Comparison of ENCODE assay signal across 15 mouse cellular contexts in genomic region chr3:69902787-69903477, GRCm38 (mm10). TPM values are rescaled to one million over a fixed set of nuclear protein-coding genes. Genes with fewer than 3 reads are reported as not detected.
A peak's percentile ranks its signal among the peaks of the same experiment; 100 is the strongest.
DNase-seq lines count a peak whose midpoint lies in the region; ATAC-seq and TF ChIP-seq lines count a peak whose summit lies in the region.
"Had no signal": no experiment of that assay in that cellular context is flagged by ENCODE, and none has a peak within 500 bp of the region (broad histone marks: within the 10 kb centered on the region; RNA-seq: fewer than 3 reads in every experiment).

No protein-coding gene starts in this region.

- H3K27ac ChIP-seq in heart, postnatal 0 days (ENCODE audit: low read depth): no peak overlapping the region
- H3K27ac ChIP-seq in heart, embryonic 12.5 days (ENCODE audit: poor library complexity, severe bottlenecking): no peak overlapping the region
- H3K27ac ChIP-seq in midbrain, embryonic 16.5 days (ENCODE audit: low read length): no peak overlapping the region
- no peak overlapping the region for H3K27ac ChIP-seq in midbrain, embryonic 10.5 days (replicated peaks)
- no peak overlapping the region for H3K27ac ChIP-seq in hindbrain, postnatal 0 days
- H3K27ac ChIP-seq: kidney, postnatal 0 days; limb, embryonic 12.5 days had no signal

- H3K4me1 ChIP-seq in heart, postnatal 0 days (ENCODE audit: control insufficient read depth, insufficient read depth): peaks cover 7% of the 10 kb centered on the region; the same call in 1 of the 2 replicates
- H3K4me1 ChIP-seq in heart, embryonic 12.5 days (replicated peaks): no peaks in the 10 kb centered on the region
- H3K4me1 ChIP-seq in midbrain, embryonic 16.5 days (ENCODE audit: control insufficient read depth, insufficient read depth, low read length): no peaks in the 10 kb centered on the region
- no peaks in the 10 kb centered on the region for H3K4me1 ChIP-seq in midbrain, embryonic 10.5 days
- H3K4me1 ChIP-seq in hindbrain, postnatal 0 days (ENCODE audit: insufficient read depth, low read length): no peaks in the 10 kb centered on the region
- H3K4me1 ChIP-seq: megakaryocyte, embryonic 14.5 days had no signal

- TF ChIP-seq EP300 in heart, postnatal 0 days (IDR thresholded peaks at IDR 0.05; ENCODE audit: low read depth): no peak

- H3K9me3 ChIP-seq in heart, postnatal 0 days (replicated peaks; ENCODE audit: control insufficient read depth, low read length): no peaks in the 10 kb centered on the region
- H3K9me3 ChIP-seq in heart, embryonic 12.5 days (replicated peaks): no peaks in the 10 kb centered on the region
- no peaks in the 10 kb centered on the region for H3K9me3 ChIP-seq in midbrain, embryonic 16.5 days (replicated peaks; ENCODE audit: control insufficient read depth, low read length, poor library complexity, severe bottlenecking)
- no peaks in the 10 kb centered on the region for H3K9me3 ChIP-seq in midbrain, embryonic 10.5 days (replicated peaks)
- no peaks in the 10 kb centered on the region for H3K9me3 ChIP-seq in hindbrain, postnatal 0 days (ENCODE audit: low read length)
- H3K9me3 ChIP-seq: limb, embryonic 12.5 days; megakaryocyte, embryonic 14.5 days had no signal

- H3K4me3 ChIP-seq in heart, postnatal 0 days (ENCODE audit: low read depth, low read length): no peak overlapping the region
- no peak overlapping the region for H3K4me3 ChIP-seq in heart, embryonic 12.5 days
- no peak overlapping the region for H3K4me3 ChIP-seq in midbrain, embryonic 16.5 days (ENCODE audit: low read depth, low read length)
- no peak overlapping the region for H3K4me3 ChIP-seq in midbrain, embryonic 10.5 days
- H3K4me3 ChIP-seq in hindbrain, postnatal 0 days (ENCODE audit: low read length): no peak overlapping the region
- H3K4me3 ChIP-seq: limb, embryonic 12.5 days; megakaryocyte, embryonic 14.5 days had no signal

- no peaks in the 10 kb centered on the region for H3K36me3 ChIP-seq in heart, postnatal 0 days (replicated peaks; ENCODE audit: control insufficient read depth, insufficient read depth, low read length)
- H3K36me3 ChIP-seq in heart, embryonic 12.5 days: no peaks in the 10 kb centered on the region
- H3K36me3 ChIP-seq in midbrain, embryonic 16.5 days (ENCODE audit: control insufficient read depth, insufficient read depth, low read length): no peaks in the 10 kb centered on the region
- H3K36me3 ChIP-seq in midbrain, embryonic 10.5 days: no peaks in the 10 kb centered on the region
- no peaks in the 10 kb centered on the region for H3K36me3 ChIP-seq in hindbrain, postnatal 0 days (ENCODE audit: insufficient read depth, low read length)
- H3K36me3 ChIP-seq: limb, embryonic 12.5 days had no signal

- DNase-seq in adrenal gland, postnatal 10 days: peak; percentile 17
- DNase-seq in adrenal gland, postnatal 4 days (ENCODE audit: low spot score in 2 of 2): no peak
- DNase-seq in heart, postnatal 0 days (ENCODE audit: low spot score): no peak
- DNase-seq in midbrain, embryonic 10.5 days (ENCODE audit: low spot score): no peak
- DNase-seq in hindbrain, postnatal 0 days (ENCODE audit: low spot score): peak; percentile 74
- DNase-seq in ovary, postnatal 14 days (ENCODE audit: low spot score): no peak
- DNase-seq: liver, postnatal 0 days had no signal

- WGBS in heart, postnatal 0 days: 51% methylated on average over 9 of the region's 9 CpGs
- 75% methylated on average over 9 of the region's 9 CpGs for WGBS in heart, embryonic 12.5 days
- 75% methylated on average over 9 of the region's 9 CpGs for WGBS in midbrain, embryonic 16.5 days
- WGBS in midbrain, embryonic 10.5 days: 89% methylated on average over 9 of the region's 9 CpGs
- WGBS in hindbrain, postnatal 0 days: 53% methylated on average over 9 of the region's 9 CpGs

- no peak overlapping the region for H3K9ac ChIP-seq in heart, postnatal 0 days (replicated peaks; ENCODE audit: low read depth, low read length)
- H3K9ac ChIP-seq in heart, embryonic 12.5 days: no peak overlapping the region
- H3K9ac ChIP-seq in midbrain, embryonic 16.5 days (ENCODE audit: low read depth, low read length): no peak overlapping the region
- H3K9ac ChIP-seq in hindbrain, postnatal 0 days (replicated peaks; ENCODE audit: low read length): no peak overlapping the region
- H3K9ac ChIP-seq: limb, embryonic 12.5 days; liver, postnatal 0 days had no signal

- peak; percentile 44; the same call in 1 of the 2 replicates for ATAC-seq in heart, postnatal 0 days (ENCODE audit: insufficient read depth, low read depth)
- ATAC-seq in heart, embryonic 12.5 days (ENCODE audit: insufficient number of reproducible peaks, low FRiP score): no peak
- ATAC-seq in midbrain, embryonic 16.5 days: 0 out of 2 replicates have a peak, but pooled peaks have one; percentile 18
- ATAC-seq in hindbrain, postnatal 0 days: peak; percentile 80
- ATAC-seq: liver, postnatal 0 days had no signal

- no peak overlapping the region for H3K4me2 ChIP-seq in heart, postnatal 0 days (ENCODE audit: low read depth, low read length)
- no peak overlapping the region for H3K4me2 ChIP-seq in heart, embryonic 12.5 days
- no peak overlapping the region for H3K4me2 ChIP-seq in midbrain, embryonic 16.5 days (ENCODE audit: low read length)
- no peak overlapping the region for H3K4me2 ChIP-seq in hindbrain, postnatal 0 days (ENCODE audit: low read depth, low read length)
- H3K4me2 ChIP-seq: limb, embryonic 12.5 days had no signal

- H3K27me3 ChIP-seq in heart, postnatal 0 days (ENCODE audit: control insufficient read depth, insufficient read depth, low read length): no peaks in the 10 kb centered on the region
- no peaks in the 10 kb centered on the region for H3K27me3 ChIP-seq in heart, embryonic 12.5 days (replicated peaks)
- no peaks in the 10 kb centered on the region for H3K27me3 ChIP-seq in midbrain, embryonic 16.5 days (ENCODE audit: control insufficient read depth, insufficient read depth, low read depth, low read length)
- H3K27me3 ChIP-seq in midbrain, embryonic 10.5 days (ENCODE audit: low read depth, poor library complexity, severe bottlenecking): no peaks in the 10 kb centered on the region
- H3K27me3 ChIP-seq in hindbrain, postnatal 0 days (ENCODE audit: insufficient read depth, low read length): no peaks in the 10 kb centered on the region
- H3K27me3 ChIP-seq: limb, embryonic 12.5 days; megakaryocyte, embryonic 14.5 days had no signal

- no peak for TF ChIP-seq CTCF in heart, postnatal 0 days (IDR thresholded peaks at IDR 0.05; ENCODE audit: low read depth)
- TF ChIP-seq CTCF in hindbrain, postnatal 0 days (IDR thresholded peaks at IDR 0.05; ENCODE audit: low read depth): no peak

RNA-seq across cellular contexts. Expression of gene Sptssb, which starts 43.2 kb away (rescaled TPM):
- not detected for total RNA-seq in adrenal gland, postnatal 10 days (2021)
- total RNA-seq in adrenal gland, postnatal 4 days (2021): not detected
- 28.7 TPM in 1 of 2 replicates, not detected in the other for total RNA-seq in heart, postnatal 0 days (2014; rRNA removed; ENCODE audit: low replicate concordance)
- polyA plus RNA-seq in heart, postnatal 0 days (2015; fragmentation: Nextera tagmentation; extraction: Ambion mirVana): 0.15 TPM in 1 of 2 replicates, not detected in the other
- polyA plus RNA-seq in heart, embryonic 12.5 days (2016; fragmentation: Nextera tagmentation; extraction: Ambion mirVana): 0.21 and 0.37 TPM in 2 replicates
- polyA plus RNA-seq in midbrain, embryonic 16.5 days (2015; fragmentation: Nextera tagmentation; extraction: Ambion mirVana): 0.37 and 1.2 TPM in 2 replicates
- polyA plus RNA-seq in midbrain, embryonic 10.5 days (2016; fragmentation: Nextera tagmentation; extraction: Ambion mirVana): 0.10 and 0.15 TPM in 2 replicates
- total RNA-seq in hindbrain, postnatal 0 days (2014; rRNA removed): 1.5 TPM in 2 replicates
- 1.6 and 1.7 TPM in 2 replicates for polyA plus RNA-seq in hindbrain, postnatal 0 days (2015; fragmentation: Nextera tagmentation; extraction: Ambion mirVana)
- total RNA-seq: gastrocnemius, adult 8-10 months; heart, adult 8-10 months had no signal
- polyA plus RNA-seq: limb, embryonic 12.5 days; testis, adult 2 months had no signal

Comparison
In these comparisons a context has a peak if more than half of its experiments do, and no peak if none do; other contexts are left out.
1. DNase-seq: peak in adrenal gland, postnatal 10 days (single experiment) and hindbrain, postnatal 0 days (single experiment); none in adrenal gland, postnatal 4 days (0 of 2), heart, postnatal 0 days (single experiment), midbrain, embryonic 10.5 days (single experiment) and ovary, postnatal 14 days (single experiment).